Mouse (Mus musculus): ENCODE measurements at regions not wholly inside any gene's neighbourhood (a gene's known extent, or its start where the extent isn't known, plus 50 kb on each side); places are given as distances from the start of the nearest gene placed in this dataset.

DNA sequence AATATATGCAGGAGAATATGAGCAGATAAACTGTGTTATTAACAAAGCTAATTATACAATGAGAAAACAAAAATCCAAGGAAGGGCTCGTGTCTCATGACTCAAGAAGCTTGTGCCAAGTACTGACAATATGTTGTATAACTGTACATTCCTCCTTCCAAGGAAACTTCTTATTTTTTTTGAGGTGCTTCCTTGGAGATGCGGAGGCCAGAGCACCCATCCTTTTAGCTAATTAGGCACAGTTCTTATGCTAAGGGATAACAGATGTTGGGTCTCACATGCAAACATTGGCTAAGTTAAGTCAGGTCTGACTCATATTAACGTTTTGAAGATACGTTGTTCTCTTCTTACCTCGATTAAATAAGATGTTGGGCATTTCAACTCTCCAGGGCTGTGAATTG is 426.1 kb downstream of the Adra2a start:
- no peak for DNase-seq (ENCODE audit: low spot score)

DNA sequence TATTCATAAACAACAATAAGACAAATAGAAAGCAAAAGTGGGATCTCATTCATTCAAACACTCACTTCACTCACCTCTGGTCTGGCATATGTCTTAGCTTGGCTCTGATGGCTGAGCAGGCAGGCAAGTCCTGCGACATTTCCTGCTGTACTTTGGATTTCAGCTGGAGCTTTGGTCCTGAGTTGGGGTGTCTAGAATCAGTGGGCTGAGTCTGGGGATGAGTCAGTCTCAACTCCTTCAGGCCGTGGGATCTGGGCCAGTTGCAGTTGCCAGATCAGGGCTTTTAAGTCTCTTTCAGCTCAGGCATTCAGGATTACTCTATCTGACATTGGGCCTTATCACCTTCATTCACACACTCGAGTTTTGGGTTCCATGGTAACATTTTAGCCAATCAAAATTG is 454.1 kb downstream of the Adra2a start:
- DNase-seq (ENCODE audit: low spot score), result no peak

DNA sequence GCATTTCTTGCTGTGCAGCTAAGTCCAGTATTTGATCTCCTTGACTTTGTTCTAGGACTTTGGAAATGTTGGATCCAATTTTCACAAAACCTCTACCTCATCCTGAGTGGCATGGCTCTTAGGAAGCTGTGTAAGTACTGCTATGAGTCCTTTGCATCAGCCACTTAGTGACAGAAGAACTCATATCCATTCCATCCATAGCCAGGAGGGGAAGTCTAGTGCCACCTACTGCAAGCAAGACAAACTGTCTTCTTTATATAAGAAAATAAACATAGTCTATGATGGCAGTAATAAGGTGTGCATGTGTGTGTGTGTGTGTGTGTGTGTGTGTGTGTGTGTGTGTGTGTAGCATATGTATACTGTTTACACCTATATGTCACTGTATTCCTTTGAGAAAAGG is 489.9 kb downstream of the Adra2a start:
- no peak for DNase-seq (ENCODE audit: low spot score)

DNA sequence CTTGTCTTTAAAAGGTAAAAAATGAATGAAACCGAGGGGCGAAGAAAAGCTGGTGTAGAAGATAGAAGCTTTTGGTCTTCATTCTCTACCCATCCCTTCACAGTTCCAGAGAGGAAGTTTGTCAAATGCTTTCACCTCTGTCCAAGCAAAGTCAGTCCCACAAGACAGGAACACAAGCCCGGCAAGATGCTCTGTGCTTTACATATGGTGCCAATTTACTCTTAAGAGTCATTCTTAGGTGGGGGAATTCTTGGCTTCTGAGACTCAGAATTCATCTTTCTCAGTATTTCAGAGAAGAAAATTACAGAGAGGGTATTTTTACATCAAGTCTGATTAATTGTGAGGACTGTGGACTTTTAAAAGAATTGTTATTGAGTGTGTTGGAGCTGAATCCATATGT is 511.4 kb downstream of the Adra2a start:
- no peak for DNase-seq (ENCODE audit: low spot score)

DNA sequence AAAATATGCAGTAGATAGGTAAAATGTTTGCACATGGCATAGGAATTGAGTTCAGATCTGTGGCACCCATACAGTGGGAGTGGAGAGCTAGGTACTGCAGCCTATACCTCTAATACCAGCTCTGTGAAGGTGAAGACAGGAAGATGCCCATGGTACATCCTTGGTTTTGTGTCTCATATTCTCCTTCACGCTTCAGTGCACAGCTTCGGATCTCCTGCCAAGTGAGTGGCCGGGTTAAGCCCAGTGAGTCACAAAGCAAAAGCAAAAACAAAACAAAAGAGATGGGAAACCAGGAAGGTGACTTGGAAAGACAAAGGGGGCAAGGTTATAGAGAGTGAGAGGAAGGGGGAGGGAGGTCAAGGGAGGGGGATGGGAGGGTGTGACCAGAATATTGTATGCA is 514.0 kb downstream of the Adra2a start:
- DNase-seq (ENCODE audit: low spot score), result no peak

DNA sequence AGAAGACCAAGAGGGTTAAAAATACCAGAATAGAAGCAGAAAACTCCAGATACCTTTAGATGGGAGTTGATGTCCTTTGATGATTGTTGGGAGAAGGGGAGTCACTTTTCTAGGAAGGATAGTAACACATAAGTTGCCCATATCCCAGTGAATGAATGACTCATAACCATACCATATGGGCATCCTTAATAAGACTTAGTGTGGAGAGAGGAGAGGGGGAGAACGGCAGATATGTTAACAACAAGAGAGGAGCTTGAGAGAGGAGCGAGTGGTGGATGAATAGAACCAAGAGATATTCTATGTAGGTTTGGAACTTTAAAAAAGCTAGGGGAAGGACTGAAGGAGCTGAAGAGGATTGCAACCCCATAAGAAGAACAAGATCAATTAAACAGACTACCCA is 539.6 kb downstream of the Adra2a start:
- no peak for DNase-seq (ENCODE audit: low spot score)

DNA sequence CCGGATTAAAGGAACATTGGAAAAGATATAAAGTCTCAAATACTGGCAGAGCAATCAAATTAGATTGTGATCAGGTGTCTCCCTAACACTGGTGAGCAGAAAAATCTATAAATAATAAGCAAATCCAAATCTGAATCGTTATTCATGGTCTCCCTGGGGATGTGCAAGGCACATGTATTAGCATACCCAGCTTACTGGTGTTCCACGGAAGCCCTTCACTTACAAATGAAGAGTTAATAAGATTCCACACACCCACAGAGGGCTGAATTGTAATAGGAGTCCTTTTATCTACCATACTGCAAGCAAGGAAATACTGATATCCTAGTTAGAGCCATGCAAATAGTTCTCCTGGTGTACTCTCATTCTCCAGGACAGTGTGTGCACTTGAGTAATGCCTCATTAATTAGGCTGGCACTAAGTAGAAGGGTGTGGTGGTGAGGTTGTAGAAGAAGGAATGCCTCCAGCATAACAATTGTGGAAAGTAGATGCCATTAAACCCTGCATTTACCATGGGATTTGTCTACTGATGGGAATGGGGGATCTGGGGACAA is 540.8 kb downstream of the Adra2a start:
- no peak for DNase-seq (ENCODE audit: low spot score)

DNA sequence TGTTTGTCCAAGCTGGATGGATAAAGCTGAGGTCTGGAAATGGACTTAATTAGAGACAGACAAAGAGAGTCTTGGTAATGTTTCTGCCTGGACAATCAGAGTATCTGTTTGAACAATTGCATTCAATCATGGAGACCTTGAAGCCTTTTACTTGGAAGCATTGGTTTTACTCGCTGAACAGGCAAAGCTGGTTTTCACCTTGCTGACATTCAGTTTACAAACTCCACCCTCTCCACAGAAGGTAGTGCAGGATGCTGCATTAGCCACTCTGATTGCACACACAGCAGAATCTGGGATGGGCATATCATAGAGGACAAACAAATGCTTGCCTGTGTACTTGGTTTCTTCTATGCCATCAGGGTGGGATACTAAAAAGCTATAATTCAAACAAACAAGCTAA is 541.4 kb downstream of the Adra2a start:
- DNase-seq (ENCODE audit: low spot score), result no peak

DNA sequence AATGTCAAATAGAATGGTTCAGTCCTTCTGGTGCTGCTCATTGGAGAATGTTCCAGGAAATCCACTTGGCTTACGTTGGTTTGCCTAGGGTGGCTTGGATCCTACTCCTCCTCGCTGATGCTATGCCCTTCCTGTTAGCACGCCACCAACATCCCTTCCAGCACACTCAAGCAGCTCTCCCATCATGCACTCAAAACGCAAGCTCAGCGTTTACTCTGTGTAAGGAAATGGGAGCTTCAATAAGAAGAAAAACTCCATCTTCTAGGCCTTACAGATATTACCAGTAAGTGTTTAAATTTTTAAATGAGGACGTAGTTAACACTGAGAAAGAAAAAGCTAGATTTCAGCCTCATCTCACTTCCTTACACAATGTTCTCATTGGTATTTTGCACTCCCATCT is 523.7 kb downstream of the Gpam start:
- no peak for DNase-seq (ENCODE audit: low spot score)

DNA sequence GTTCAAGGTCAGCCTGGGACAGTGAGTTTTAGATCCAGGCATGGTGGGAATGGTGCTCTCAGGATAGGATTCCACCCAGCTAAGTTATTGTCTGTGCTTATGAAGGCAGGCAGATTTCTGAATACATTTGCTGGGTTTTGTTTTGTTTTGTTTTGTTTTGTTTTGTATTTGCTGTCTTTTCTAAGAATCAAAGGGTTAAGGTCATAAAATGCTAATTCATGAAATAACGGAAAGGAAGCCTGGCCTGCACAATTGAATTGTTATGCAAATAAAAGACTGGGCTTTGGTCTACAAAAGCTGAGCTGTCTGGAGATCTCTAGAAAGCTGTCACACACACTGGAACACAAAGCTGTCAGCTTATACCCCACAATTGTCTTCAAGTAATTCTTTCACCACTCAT is 521.7 kb downstream of the Gpam start:
- no peak for DNase-seq (ENCODE audit: low spot score)

DNA sequence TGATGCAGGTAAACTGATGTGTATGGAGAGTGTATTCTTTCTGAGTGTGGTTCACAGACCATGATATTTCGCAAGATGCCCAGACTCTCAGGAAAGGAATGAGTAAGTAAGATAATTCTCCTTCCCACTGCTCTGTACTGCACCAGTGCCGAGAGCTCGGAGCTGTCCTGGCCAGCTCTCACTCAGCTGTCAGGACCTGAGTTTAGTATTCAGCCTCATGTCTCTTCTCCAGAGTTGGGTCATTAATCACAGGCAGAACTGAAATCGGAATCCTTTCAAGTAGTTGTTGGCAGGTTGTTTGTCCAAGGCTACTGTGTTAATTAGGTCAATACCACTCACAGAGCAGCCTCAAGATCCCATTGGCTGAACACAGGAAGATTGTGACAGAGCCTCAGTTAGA is 510.1 kb downstream of the Gpam start:
- no peak for DNase-seq (ENCODE audit: low spot score)
